Mouse (Mus musculus): ENCODE measurements at regions not wholly inside any gene's neighbourhood (a gene's known extent, or its start where the extent isn't known, plus 50 kb on each side); places are given as distances from the start of the nearest gene placed in this dataset.

- no peak for DNase-seq
Measured at GRCm38 (mm10) chr14:46514262-46514932, 123.9 kb upstream of the Bmp4 start.

- no peak for DNase-seq
Measured at GRCm38 (mm10) chr14:46512118-46512517, 121.6 kb upstream of the Bmp4 start.

- no peak for DNase-seq
Measured at GRCm38 (mm10) chr14:46508871-46509270, 118.4 kb upstream of the Bmp4 start.

GRCm38 (mm10) chr14:46505266-46505665, 114.8 kb upstream of the Bmp4 start:
- DNase-seq = no peak

GRCm38 (mm10) chr14:46491601-46492000, 101.1 kb upstream of the Bmp4 start:
- no peak for DNase-seq

- DNase-seq = no peak
Measured at GRCm38 (mm10) chr14:46491182-46491581, 100.7 kb upstream of the Bmp4 start.

GRCm38 (mm10) chr14:46487551-46487950, 97.1 kb upstream of the Bmp4 start:
- DNase-seq = no peak

- DNase-seq = no peak
Measured at GRCm38 (mm10) chr14:46480396-46480795, 89.9 kb upstream of the Bmp4 start.

GRCm38 (mm10) chr14:46475945-46476344, 85.5 kb upstream of the Bmp4 start:
- DNase-seq = no peak

GRCm38 (mm10) chr14:46462967-46463366, 72.5 kb upstream of the Bmp4 start:
- no peak for DNase-seq

- no peak for DNase-seq
Measured at GRCm38 (mm10) chr14:46461960-46462359, 71.5 kb upstream of the Bmp4 start.

- no peak for DNase-seq
Measured at GRCm38 (mm10) chr14:46454500-46454899, 64.0 kb upstream of the Bmp4 start.

GRCm38 (mm10) chr14:46441696-46442095, 51.2 kb upstream of the Bmp4 start:
- no peak for DNase-seq
